Mouse (Mus musculus): ENCODE data around the gene Ccnd2. TPM values are rescaled to one million over a fixed set of nuclear protein-coding genes. Genes with fewer than 3 reads are reported as not detected.

Gene Ccnd2
- total and polyA plus RNA-seq, 3 experiments: 67.3 to 407 (median 198) TPM

DNA sequence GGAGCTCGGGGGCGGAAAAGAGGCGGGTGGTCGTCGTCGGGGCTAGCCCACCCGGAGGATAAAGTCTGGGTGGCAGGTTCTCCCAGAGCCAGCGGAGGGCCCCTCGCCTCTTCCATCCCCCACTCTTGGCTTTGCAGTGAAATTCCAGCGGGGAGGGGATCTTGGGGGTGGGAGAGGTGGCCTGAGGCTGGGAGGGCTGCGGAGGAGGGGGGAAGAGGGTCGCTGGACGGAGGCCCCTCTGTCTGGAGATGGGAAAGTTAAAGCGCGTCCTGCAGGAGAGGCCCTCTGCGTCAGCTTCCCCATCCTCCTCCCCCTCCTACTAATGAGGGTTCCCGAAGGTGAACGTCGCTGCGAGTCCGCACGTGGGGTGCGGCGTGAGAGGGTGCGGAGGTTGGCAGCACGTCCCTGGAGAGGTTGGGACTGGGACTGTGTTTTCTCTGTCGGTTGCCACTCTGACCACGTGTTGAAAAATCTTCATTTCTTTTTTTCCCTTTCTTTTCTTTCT lies 1.4 kb upstream of the Ccnd2 start:
- peaks cover 0 to 10% of the 10 kb centered on the region in 2 experiments; a peak in 2 of 4 replicates for H3K4me1 ChIP-seq (ENCODE audit: control insufficient read depth in 1 of 2, insufficient read depth in 2 of 2, low read length in 2 of 2)
- peak overlapping the region; percentile 93 for H3K9ac ChIP-seq (ENCODE audit: control insufficient read depth, low read depth, low read length, poor library complexity, severe bottlenecking)
- no peaks in the 10 kb centered on the region for H3K9me3 ChIP-seq (replicated peaks; ENCODE audit: insufficient read depth, low read length)
- H3K4me3 ChIP-seq (ENCODE audit: control insufficient read depth in 1 of 2, insufficient read depth in 1 of 2, low read depth in 2 of 2, low read length in 2 of 2): peak overlapping the region; percentile 40 to 63
- peaks cover 27% of the 10 kb centered on the region for H3K79me2 ChIP-seq (ENCODE audit: control insufficient read depth, insufficient read depth, low read length, poor library complexity)
- peaks cover 0 to under 1% of the 10 kb centered on the region in 2 experiments; a peak in 1 of 4 replicates for H3K36me3 ChIP-seq (ENCODE audit: control insufficient read depth in 1 of 2, insufficient read depth in 2 of 2, low read length in 2 of 2)
- H3K27ac ChIP-seq (ENCODE audit: control insufficient read depth, low read depth, low read length): no peak overlapping the region
- peak; percentile 68 for DNase-seq (ENCODE audit: low read depth, low spot score)
- peaks cover 14 to 25% of the 10 kb centered on the region in 2 experiments for H3K27me3 ChIP-seq (ENCODE audit: control insufficient read depth in 1 of 2, insufficient read depth in 2 of 2, low read length in 2 of 2)
- no peak for TF ChIP-seq MEF2A (IDR thresholded peaks at IDR 0.05; ENCODE audit: extremely low read depth, insufficient replicate concordance, low read depth, low read length, poor library complexity, severe bottlenecking)
- TF ChIP-seq MAX (IDR thresholded peaks at IDR 0.05; ENCODE audit: low read length): peak; percentile 92
- peak in 1 of 2 experiments; percentile 26; a peak in 1 of 4 replicates for TF ChIP-seq POLR2A (IDR thresholded peaks at IDR 0.05; ENCODE audit: control insufficient read depth in 1 of 2, insufficient read depth in 1 of 2, low read depth in 1 of 2, low read length in 2 of 2, poor library complexity in 1 of 2)
- no peak for TF ChIP-seq ZC3H11A (IDR thresholded peaks at IDR 0.05; ENCODE audit: low read depth, low read length)
- TF ChIP-seq TBP (IDR thresholded peaks at IDR 0.05; ENCODE audit: low read depth, low read length): no peak
- TF ChIP-seq RAD21 (IDR thresholded peaks at IDR 0.05; ENCODE audit: low read depth, low read length): no peak
- TF ChIP-seq ELF1 (IDR thresholded peaks at IDR 0.05; ENCODE audit: low read depth, low read length): no peak
- peak; percentile 85 for TF ChIP-seq MYC (IDR thresholded peaks at IDR 0.05; ENCODE audit: low read depth, low read length)
- peak; percentile 92 for TF ChIP-seq MXI1 (IDR thresholded peaks at IDR 0.05; ENCODE audit: low read depth, low read length)
- 0 out of 2 replicates have a peak, but pooled peaks have one; percentile 32 for TF ChIP-seq TCF12 (IDR thresholded peaks at IDR 0.05; ENCODE audit: low read depth, low read length)
- TF ChIP-seq SIN3A (IDR thresholded peaks at IDR 0.05; ENCODE audit: low read length): peak; percentile 53; the same call in 1 of the 2 replicates
- TF ChIP-seq NELFE (IDR thresholded peaks at IDR 0.05; ENCODE audit: low read depth, low read length): no peak
- TF ChIP-seq USF1 (IDR thresholded peaks at IDR 0.05; ENCODE audit: low read depth, low read length): peak; percentile 52
- no peak for TF ChIP-seq JUND (IDR thresholded peaks at IDR 0.05; ENCODE audit: low read depth, low read length)
- TF ChIP-seq HCFC1 (IDR thresholded peaks at IDR 0.05; ENCODE audit: low read depth, low read length): no peak
- no peak for TF ChIP-seq E2F4 (IDR thresholded peaks at IDR 0.05; ENCODE audit: borderline replicate concordance, low read depth, low read length)
- TF ChIP-seq MAFK (IDR thresholded peaks at IDR 0.05; ENCODE audit: borderline replicate concordance, low read depth, low read length): no peak
- TF ChIP-seq USF2 (IDR thresholded peaks at IDR 0.05; ENCODE audit: borderline replicate concordance in 1 of 2, insufficient read depth in 1 of 2, low read depth in 1 of 2, low read length in 2 of 2): no peak
- TF ChIP-seq MYB (IDR thresholded peaks at IDR 0.05; ENCODE audit: low read depth, low read length): no peak
- no peak for TF ChIP-seq MAZ (IDR thresholded peaks at IDR 0.05; ENCODE audit: low read depth, low read length)
- no peak for TF ChIP-seq KAT2A (conservative IDR thresholded peaks at IDR 0.05; ENCODE audit: low read depth, low read length)
- TF ChIP-seq GABPA (IDR thresholded peaks at IDR 0.05; ENCODE audit: low read depth, low read length): no peak
- no peak for TF ChIP-seq GATA1 (IDR thresholded peaks at IDR 0.05; ENCODE audit: low read depth, low read length)
- peak; percentile 53; the same call in 1 of the 2 replicates for TF ChIP-seq BHLHE40 (IDR thresholded peaks at IDR 0.05; ENCODE audit: borderline replicate concordance, low read depth, low read length)
- no peak for TF ChIP-seq SMC3 (IDR thresholded peaks at IDR 0.05; ENCODE audit: low read depth, low read length)
- no peak for TF ChIP-seq UBTF (IDR thresholded peaks at IDR 0.05; ENCODE audit: borderline replicate concordance, insufficient read depth, low read depth, low read length)
- 0 out of 2 replicates have a peak, but pooled peaks have one; percentile 16 for TF ChIP-seq ETS1 (IDR thresholded peaks at IDR 0.05; ENCODE audit: low read depth, low read length)
- no peak for TF ChIP-seq EP300 (IDR thresholded peaks at IDR 0.05; ENCODE audit: low read depth in 1 of 2, low read length in 2 of 2)
- TF ChIP-seq ZNF384 (IDR thresholded peaks at IDR 0.05; ENCODE audit: low read depth, low read length): no peak
- no peak for TF ChIP-seq NRF1 (IDR thresholded peaks at IDR 0.05; ENCODE audit: insufficient read depth, low read depth, low read length, poor library complexity, severe bottlenecking)
- no peak for TF ChIP-seq CHD2 (IDR thresholded peaks at IDR 0.05; ENCODE audit: low read length)
- TF ChIP-seq POLR2AphosphoS5 (IDR thresholded peaks at IDR 0.05; ENCODE audit: borderline replicate concordance, low read depth, low read length): no peak
- no peak for TF ChIP-seq ZKSCAN1 (IDR thresholded peaks at IDR 0.05; ENCODE audit: low read depth, low read length)
- no peak for TF ChIP-seq CHD1 (IDR thresholded peaks at IDR 0.05; ENCODE audit: low read depth, low read length)
- TF ChIP-seq RCOR1 (IDR thresholded peaks at IDR 0.05; ENCODE audit: low read depth, low read length): no peak
- no peak for TF ChIP-seq ZMIZ1 (IDR thresholded peaks at IDR 0.05; ENCODE audit: low read depth, low read length)
- TF ChIP-seq CTCF (IDR thresholded peaks at IDR 0.05 in 2 of 3, conservative IDR thresholded peaks at IDR 0.05 in 1 of 3; ENCODE audit: control insufficient read depth in 1 of 3, insufficient read depth in 1 of 3, low read depth in 2 of 3, low read length in 3 of 3, poor library complexity in 1 of 3, severe bottlenecking in 1 of 3): no peak

Measured in MEL (cell line).